Mouse (Mus musculus): Measurements from ENCODE around the gene Gm44596. TPM values are rescaled to one million over a fixed set of nuclear protein-coding genes. Genes with fewer than 3 reads are reported as not detected.
"Not testable (repeated sequence)": the region's sequence is repeated elsewhere in the genome, so short reads cannot be mapped to it uniquely, and the experiment has no call there.

The Gm44596 gene
- polyA plus RNA-seq, 1 experiment from 2014 or later: not detected

DNA sequence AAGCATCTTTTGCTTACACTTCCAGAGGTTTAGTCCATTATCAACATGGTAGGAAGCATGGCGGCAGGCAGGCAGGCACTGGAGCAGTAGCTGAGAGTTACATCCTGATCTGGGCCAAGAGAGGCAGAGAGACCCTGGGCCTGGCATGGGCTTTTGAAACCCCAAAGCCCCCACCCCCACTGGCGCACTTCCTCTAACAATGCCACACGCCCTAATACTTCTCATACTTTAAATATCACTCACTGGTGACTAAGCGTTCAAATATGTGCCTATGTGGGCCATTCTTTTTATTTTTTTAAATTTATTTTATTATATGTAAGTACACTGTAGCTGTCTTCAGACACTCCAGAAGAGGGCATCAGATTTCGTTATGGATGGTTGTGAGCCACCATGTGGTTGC is 8.8 kb upstream of the Gm44596 start:
- Histone ChIP-seq H3K9me3 (ENCODE audit: control insufficient read depth, low read length) (no peaks in the 10 kb centered on the region), H3K9ac (ENCODE audit: low read length) (no peak overlapping the region), H3K36me3 (ENCODE audit: control insufficient read depth, insufficient read depth, low read length) (peaks cover 30% of the 10 kb centered on the region), H3K4me3 (ENCODE audit: low read depth, low read length) (no peak overlapping the region), H3K27ac (replicated peaks; ENCODE audit: low read depth, low read length) (no peak overlapping the region), H3K4me2 (ENCODE audit: low read depth, severe bottlenecking) (no peak overlapping the region), H3K4me1 (ENCODE audit: control insufficient read depth, insufficient read depth, low read length) (peaks cover 6% of the 10 kb centered on the region), H3K27me3 (ENCODE audit: control insufficient read depth, insufficient read depth, low read length) (no peaks in the 10 kb centered on the region)
- no peak for ATAC-seq (ENCODE audit: insufficient number of reproducible peaks, low FRiP score, low TSS enrichment, low read depth)
- no peak for DNase-seq (ENCODE audit: low spot score)
- WGBS: 88% methylated on average over 5 of the region's 5 CpGs

- Histone ChIP-seq H3K9ac (ENCODE audit: low read length) (no peak overlapping the region), H3K36me3 (ENCODE audit: control insufficient read depth, insufficient read depth, low read length) (peaks cover 52% of the 10 kb centered on the region), H3K4me2 (ENCODE audit: low read depth, severe bottlenecking) (no peak overlapping the region), H3K27me3 (ENCODE audit: control insufficient read depth, insufficient read depth, low read length) (no peaks in the 10 kb centered on the region), H3K27ac (replicated peaks; ENCODE audit: low read depth, low read length) (no peak overlapping the region), H3K9me3 (ENCODE audit: control insufficient read depth, low read length) (no peaks in the 10 kb centered on the region), H3K4me3 (ENCODE audit: low read depth, low read length) (no peak overlapping the region), H3K4me1 (ENCODE audit: control insufficient read depth, insufficient read depth, low read length) (no peaks in the 10 kb centered on the region)
- ATAC-seq (ENCODE audit: insufficient number of reproducible peaks, low FRiP score, low TSS enrichment, low read depth): no peak
- no peak for DNase-seq (ENCODE audit: low spot score)
- WGBS: 93% methylated on average over 5 of the region's 5 CpGs
Measured at GRCm38 (mm10) chr6:128370040-128370439, 5.3 kb upstream of the Gm44596 start.

- no peak overlapping the region for H3K9ac ChIP-seq (ENCODE audit: low read length)
- no peaks in the 10 kb centered on the region for H3K9me3 ChIP-seq (ENCODE audit: control insufficient read depth, low read length)
- H3K27ac ChIP-seq (replicated peaks; ENCODE audit: low read depth, low read length): no peak overlapping the region
- no peak for ATAC-seq (ENCODE audit: insufficient number of reproducible peaks, low FRiP score, low TSS enrichment, low read depth)
- no peak overlapping the region for H3K4me3 ChIP-seq (ENCODE audit: low read depth, low read length)
- peaks cover 21% of the 10 kb centered on the region; the same call in 1 of the 2 replicates for H3K36me3 ChIP-seq (ENCODE audit: control insufficient read depth, insufficient read depth, low read length)
- 91% methylated on average over 17 of the region's 17 CpGs for WGBS
- no peak overlapping the region for H3K4me2 ChIP-seq (ENCODE audit: low read depth, severe bottlenecking)
- DNase-seq (ENCODE audit: low spot score): no peak
- H3K4me1 ChIP-seq (ENCODE audit: control insufficient read depth, insufficient read depth, low read length): no peaks in the 10 kb centered on the region
- H3K27me3 ChIP-seq (ENCODE audit: control insufficient read depth, insufficient read depth, low read length): no peaks in the 10 kb centered on the region
Measured at GRCm38 (mm10) chr6:128376371-128377085, 1.2 kb downstream of the Gm44596 start.

DNA sequence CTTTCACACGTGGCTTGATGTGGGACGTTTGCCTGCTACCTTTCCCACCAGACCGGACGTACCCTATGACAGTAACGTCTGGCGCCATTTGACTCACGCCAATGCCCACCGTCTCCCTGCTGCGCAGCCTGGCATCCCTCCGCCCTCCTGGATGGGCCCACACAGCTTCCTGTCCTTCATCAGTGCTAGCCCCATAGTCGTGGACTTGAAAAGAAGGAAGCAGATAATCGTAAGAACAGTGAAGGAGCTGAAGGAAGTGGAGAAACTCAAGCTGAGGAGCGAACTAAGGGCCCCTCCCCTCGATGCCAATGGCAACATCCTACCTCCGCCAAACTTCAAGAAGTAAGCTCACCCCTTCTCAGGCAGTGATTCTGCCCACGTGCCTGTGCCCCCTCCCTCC is 4.3 kb downstream of the Gm44596 start:
- no peaks in the 10 kb centered on the region for H3K27me3 ChIP-seq (ENCODE audit: control insufficient read depth, insufficient read depth, low read length)
- peaks cover 2% of the 10 kb centered on the region; the same call in 1 of the 2 replicates for H3K36me3 ChIP-seq (ENCODE audit: control insufficient read depth, insufficient read depth, low read length)
- H3K9ac ChIP-seq (ENCODE audit: low read length): no peak overlapping the region
- WGBS: 83% methylated on average over 16 of the region's 16 CpGs
- no peaks in the 10 kb centered on the region for H3K4me1 ChIP-seq (ENCODE audit: control insufficient read depth, insufficient read depth, low read length)
- no peak overlapping the region for H3K4me3 ChIP-seq (ENCODE audit: low read depth, low read length)
- no peak overlapping the region for H3K4me2 ChIP-seq (ENCODE audit: low read depth, severe bottlenecking)
- ATAC-seq (ENCODE audit: insufficient number of reproducible peaks, low FRiP score, low TSS enrichment, low read depth) (no peak), DNase-seq (ENCODE audit: low spot score) (no peak)
- H3K27ac ChIP-seq (replicated peaks; ENCODE audit: low read depth, low read length): no peak overlapping the region
- H3K9me3 ChIP-seq (ENCODE audit: control insufficient read depth, low read length): no peaks in the 10 kb centered on the region

DNA sequence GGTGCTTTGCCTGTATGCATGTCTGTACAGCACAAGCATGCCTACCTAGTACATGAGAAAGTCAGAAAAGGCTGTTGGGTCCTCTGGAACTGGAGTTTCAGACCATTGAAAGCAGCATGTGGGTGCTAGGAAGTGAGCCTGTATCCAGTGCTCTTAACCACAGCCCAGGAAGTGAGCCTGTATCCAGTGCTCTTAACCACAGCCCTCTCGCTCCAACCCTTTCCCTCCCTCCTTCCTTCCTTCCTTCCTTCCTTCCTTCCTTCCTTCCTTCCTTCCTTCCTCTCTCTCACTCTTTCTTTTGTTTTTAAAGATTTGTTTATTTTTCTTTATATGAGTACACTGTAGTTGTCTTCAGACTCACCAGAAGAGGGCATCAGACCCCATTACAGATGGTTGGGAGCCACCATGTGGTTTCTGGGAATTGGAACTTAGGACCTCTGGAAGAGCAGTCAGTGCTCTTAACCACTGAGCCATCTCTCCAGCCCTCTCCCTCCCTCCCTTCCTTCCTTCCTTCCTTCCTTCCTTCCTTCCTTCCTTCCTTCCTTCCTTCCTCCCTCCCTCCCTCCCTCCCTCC is 5.4 kb downstream of the Gm44596 start:
- WGBS: 52% methylated on average over 1 of the region's 1 CpGs
- DNase-seq (ENCODE audit: low spot score); H3K4me1 ChIP-seq (ENCODE audit: control insufficient read depth, insufficient read depth, low read length); H3K27ac ChIP-seq (replicated peaks; ENCODE audit: low read depth, low read length); H3K36me3 ChIP-seq (ENCODE audit: control insufficient read depth, insufficient read depth, low read length); H3K9me3 ChIP-seq (ENCODE audit: control insufficient read depth, low read length); ATAC-seq (ENCODE audit: insufficient number of reproducible peaks, low FRiP score, low TSS enrichment, low read depth); H3K4me2 ChIP-seq (ENCODE audit: low read depth, severe bottlenecking); H3K9ac ChIP-seq (ENCODE audit: low read length); H3K27me3 ChIP-seq (ENCODE audit: control insufficient read depth, insufficient read depth, low read length); H3K4me3 ChIP-seq (ENCODE audit: low read depth, low read length): not testable (repeated sequence)

GRCm38 (mm10) chr6:128381254-128381653 is 6.0 kb downstream of the Gm44596 start:
- no peaks in the 10 kb centered on the region for H3K9me3 ChIP-seq (ENCODE audit: control insufficient read depth, low read length)
- H3K4me3 ChIP-seq (ENCODE audit: low read depth, low read length): no peak overlapping the region
- H3K4me1 ChIP-seq (ENCODE audit: control insufficient read depth, insufficient read depth, low read length): no peaks in the 10 kb centered on the region
- H3K27ac ChIP-seq (replicated peaks; ENCODE audit: low read depth, low read length): no peak overlapping the region
- no peaks in the 10 kb centered on the region for H3K27me3 ChIP-seq (ENCODE audit: control insufficient read depth, insufficient read depth, low read length)
- no peak overlapping the region for H3K4me2 ChIP-seq (ENCODE audit: low read depth, severe bottlenecking)
- H3K36me3 ChIP-seq (ENCODE audit: control insufficient read depth, insufficient read depth, low read length): no peaks in the 10 kb centered on the region
- no peak for DNase-seq (ENCODE audit: low spot score)
- no peak overlapping the region for H3K9ac ChIP-seq (ENCODE audit: low read length)
- 61% methylated on average over 3 of the region's 3 CpGs for WGBS
- ATAC-seq (ENCODE audit: insufficient number of reproducible peaks, low FRiP score, low TSS enrichment, low read depth): no peak

DNA sequence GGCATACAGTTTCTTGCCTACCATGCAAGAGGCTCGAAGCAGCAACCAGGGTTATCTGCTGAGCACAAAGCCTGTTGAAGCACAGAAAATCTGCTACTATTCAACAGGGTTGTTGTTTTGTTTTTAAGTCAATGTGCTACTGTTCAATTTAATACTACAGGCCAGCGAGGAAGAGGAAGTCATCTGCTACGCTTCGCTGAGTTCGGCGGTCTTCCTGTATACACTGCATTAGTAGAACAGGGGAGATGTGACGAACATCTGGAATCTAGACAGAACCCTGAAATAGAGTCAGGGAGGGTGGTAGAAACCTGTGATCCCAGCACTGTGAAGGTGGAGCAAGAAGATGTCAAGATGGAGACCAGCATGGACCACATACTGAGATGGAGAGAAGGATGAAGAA is 8.4 kb downstream of the Gm44596 start:
- H3K4me3 ChIP-seq (ENCODE audit: low read depth, low read length): no peak overlapping the region
- 81% methylated on average over 7 of the region's 7 CpGs for WGBS
- no peak overlapping the region for H3K9ac ChIP-seq (ENCODE audit: low read length)
- H3K27me3 ChIP-seq (ENCODE audit: control insufficient read depth, insufficient read depth, low read length): no peaks in the 10 kb centered on the region
- H3K4me1 ChIP-seq (ENCODE audit: control insufficient read depth, insufficient read depth, low read length): no peaks in the 10 kb centered on the region
- ATAC-seq (ENCODE audit: insufficient number of reproducible peaks, low FRiP score, low TSS enrichment, low read depth) (no peak), DNase-seq (ENCODE audit: low spot score) (no peak)
- H3K27ac ChIP-seq (replicated peaks; ENCODE audit: low read depth, low read length): no peak overlapping the region
- H3K4me2 ChIP-seq (ENCODE audit: low read depth, severe bottlenecking): no peak overlapping the region
- no peaks in the 10 kb centered on the region for H3K36me3 ChIP-seq (ENCODE audit: control insufficient read depth, insufficient read depth, low read length)
- H3K9me3 ChIP-seq (ENCODE audit: control insufficient read depth, low read length): no peaks in the 10 kb centered on the region

- H3K27ac ChIP-seq (replicated peaks; ENCODE audit: low read depth, low read length): no peak overlapping the region
- H3K4me1 ChIP-seq (ENCODE audit: control insufficient read depth, insufficient read depth, low read length): no peaks in the 10 kb centered on the region
- H3K4me2 ChIP-seq (ENCODE audit: low read depth, severe bottlenecking): no peak overlapping the region
- WGBS: 87% methylated on average over 1 of the region's 1 CpGs
- H3K27me3 ChIP-seq (ENCODE audit: control insufficient read depth, insufficient read depth, low read length): no peaks in the 10 kb centered on the region
- H3K4me3 ChIP-seq (ENCODE audit: low read depth, low read length): no peak overlapping the region
- no peak overlapping the region for H3K9ac ChIP-seq (ENCODE audit: low read length)
- no peak for DNase-seq (ENCODE audit: low spot score)
- no peaks in the 10 kb centered on the region for H3K9me3 ChIP-seq (ENCODE audit: control insufficient read depth, low read length)
- no peak for ATAC-seq (ENCODE audit: insufficient number of reproducible peaks, low FRiP score, low TSS enrichment, low read depth)
- no peaks in the 10 kb centered on the region for H3K36me3 ChIP-seq (ENCODE audit: control insufficient read depth, insufficient read depth, low read length)
Measured at GRCm38 (mm10) chr6:128385026-128385425, 9.7 kb downstream of the Gm44596 start.
